Mouse (Mus musculus) C2C12 (cell line): Measurements from ENCODE around the gene Ly6g6f. TPM values are rescaled to one million over a fixed set of nuclear protein-coding genes. Genes with fewer than 3 reads are reported as not detected.

Experiments used
- H3K27me3 ChIP-seq: one replicate; pipeline ENCODE4 v1.6.1; 2011; ENCODE audit not compliant: control insufficient read depth, insufficient read depth, insufficient read length
- H3K36me3 ChIP-seq: one replicate; pipeline ENCODE4 v1.6.1; 2011; ENCODE audit not compliant: control insufficient read depth, insufficient read depth
- H3K4me3 ChIP-seq: one replicate; pipeline ENCODE4 v1.5.1; 2011; ENCODE audit warnings: mild to moderate bottlenecking, control low read depth; ENCODE audit not compliant: poor library complexity, insufficient read depth, severe bottlenecking
- H3K79me2 ChIP-seq: one replicate; pipeline ENCODE4 v1.6.1; 2011; ENCODE audit not compliant: control insufficient read depth, insufficient read depth
- H3K79me3 ChIP-seq: one replicate; pipeline ENCODE4 v1.6.1; 2011; ENCODE audit warnings: low read depth, control low read depth
- H3ac ChIP-seq: one replicate; pipeline ENCODE3; 2011; ENCODE audit warnings: low read depth; ENCODE audit not compliant: control insufficient read depth, insufficient read length
- CEBPB ChIP-seq: IDR thresholded peaks from one replicate; pipeline ENCODE4 v1.6.1; 2011; ENCODE audit warnings: low read depth, mild to moderate bottlenecking, control low read depth, moderate library complexity
- CTCF ChIP-seq: IDR thresholded peaks from one replicate; pipeline ENCODE4 v1.5.1; 2011; ENCODE audit not compliant: control insufficient read depth, insufficient read depth, insufficient read length
- FOSL1 ChIP-seq: IDR thresholded peaks from one replicate; pipeline ENCODE4 v1.8.0; 2011; ENCODE audit warnings: mild to moderate bottlenecking, low read length; ENCODE audit not compliant: poor library complexity, insufficient read depth, severe bottlenecking
- MAX ChIP-seq: IDR thresholded peaks from one replicate; pipeline ENCODE4 v1.6.1; 2011; ENCODE audit warnings: mild to moderate bottlenecking, control low read depth
- MYOD1 ChIP-seq: IDR thresholded peaks from one replicate; pipeline ENCODE4 v1.6.1; 2011; ENCODE audit warnings: low read depth; ENCODE audit not compliant: control insufficient read depth, insufficient read length
- MYOG ChIP-seq: IDR thresholded peaks from one replicate; pipeline ENCODE4 v1.6.1; 2011; ENCODE audit not compliant: control insufficient read depth, insufficient read length; ENCODE audit errors: extremely low read depth
- USF1 ChIP-seq: IDR thresholded peaks from one replicate; pipeline ENCODE4 v1.6.1; 2011; ENCODE audit warnings: low read depth, mild to moderate bottlenecking, control low read depth, moderate library complexity
- polyA plus RNA-seq: library from polyadenylated mRNA; unstranded; fragments of >200 nt; fragmentation: generic; extraction: Trizol; gene quantifications from one replicate; pipeline ENCODE4 v1.2.1, GENCODE M21; 2012; ENCODE audit warnings: missing spikeins

Ly6g6f gene
- polyA plus RNA-seq, 1 experiment, result not detected

DNA sequence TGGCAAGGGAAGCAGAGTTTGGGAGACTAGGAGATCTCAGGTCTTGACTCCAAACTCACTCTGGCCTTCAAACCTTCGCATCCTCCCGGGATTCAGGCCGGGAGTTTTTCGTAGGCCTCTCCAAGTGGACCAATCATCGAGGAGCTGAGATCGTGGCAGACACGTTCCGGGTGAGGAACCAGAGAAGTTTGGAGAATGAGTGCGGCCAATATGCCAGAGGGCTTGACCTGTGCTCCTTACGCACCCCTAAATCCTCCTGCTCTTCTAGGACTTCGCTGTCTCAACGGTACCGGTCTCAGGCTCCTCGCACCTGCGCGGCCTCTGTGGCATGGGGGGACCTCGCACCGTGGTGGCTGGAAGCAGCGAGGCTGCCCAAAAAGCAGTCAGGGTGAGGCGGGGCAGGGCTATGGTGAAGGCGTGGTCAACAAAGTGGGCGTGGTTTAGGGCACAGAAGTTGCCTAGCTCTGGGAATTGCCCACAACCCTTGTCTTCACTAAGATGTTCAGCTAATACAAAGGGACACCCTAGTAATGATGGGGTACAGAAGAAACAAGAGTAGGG lies 24.6 kb downstream of the Ly6g6f start:
- H3K27me3 ChIP-seq, result no peaks in the 10 kb centered on the region
- peaks cover 5% of the 10 kb centered on the region for H3K79me2 ChIP-seq
- TF ChIP-seq MYOG (no peak), MYOD1 (no peak), CEBPB (no peak), FOSL1 (no peak), CTCF (no peak), USF1 (no peak), MAX (no peak)
- H3K36me3 ChIP-seq, result peaks cover 45% of the 10 kb centered on the region
- H3K4me3 ChIP-seq, result no peak overlapping the region
- H3K79me3 ChIP-seq, result no peaks in the 10 kb centered on the region
- no peak overlapping the region for H3ac ChIP-seq

DNA sequence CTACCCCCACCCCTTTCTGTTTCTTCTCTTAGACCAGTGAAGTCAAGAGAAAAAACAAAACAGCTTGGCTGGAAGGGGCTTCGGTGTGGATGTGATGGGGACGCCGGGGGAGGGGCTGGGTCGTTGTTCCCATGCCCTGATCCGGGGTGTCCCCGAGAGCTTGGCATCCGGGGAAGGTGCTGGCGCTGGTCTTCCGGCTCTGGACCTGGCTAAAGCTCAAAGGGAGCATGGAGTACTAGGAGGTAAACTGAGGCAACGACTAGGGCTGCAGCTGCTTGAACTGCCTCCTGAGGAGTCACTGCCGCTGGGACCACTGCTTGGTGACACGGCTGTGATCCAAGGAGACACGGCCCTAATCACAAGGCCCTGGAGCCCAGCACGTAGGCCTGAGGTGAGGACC lies 25.3 kb downstream of the Ly6g6f start:
- H3K79me2 ChIP-seq, result peaks cover 13% of the 10 kb centered on the region
- H3K36me3 ChIP-seq, result peaks cover 53% of the 10 kb centered on the region
- H3K27me3 ChIP-seq, result no peaks in the 10 kb centered on the region

DNA sequence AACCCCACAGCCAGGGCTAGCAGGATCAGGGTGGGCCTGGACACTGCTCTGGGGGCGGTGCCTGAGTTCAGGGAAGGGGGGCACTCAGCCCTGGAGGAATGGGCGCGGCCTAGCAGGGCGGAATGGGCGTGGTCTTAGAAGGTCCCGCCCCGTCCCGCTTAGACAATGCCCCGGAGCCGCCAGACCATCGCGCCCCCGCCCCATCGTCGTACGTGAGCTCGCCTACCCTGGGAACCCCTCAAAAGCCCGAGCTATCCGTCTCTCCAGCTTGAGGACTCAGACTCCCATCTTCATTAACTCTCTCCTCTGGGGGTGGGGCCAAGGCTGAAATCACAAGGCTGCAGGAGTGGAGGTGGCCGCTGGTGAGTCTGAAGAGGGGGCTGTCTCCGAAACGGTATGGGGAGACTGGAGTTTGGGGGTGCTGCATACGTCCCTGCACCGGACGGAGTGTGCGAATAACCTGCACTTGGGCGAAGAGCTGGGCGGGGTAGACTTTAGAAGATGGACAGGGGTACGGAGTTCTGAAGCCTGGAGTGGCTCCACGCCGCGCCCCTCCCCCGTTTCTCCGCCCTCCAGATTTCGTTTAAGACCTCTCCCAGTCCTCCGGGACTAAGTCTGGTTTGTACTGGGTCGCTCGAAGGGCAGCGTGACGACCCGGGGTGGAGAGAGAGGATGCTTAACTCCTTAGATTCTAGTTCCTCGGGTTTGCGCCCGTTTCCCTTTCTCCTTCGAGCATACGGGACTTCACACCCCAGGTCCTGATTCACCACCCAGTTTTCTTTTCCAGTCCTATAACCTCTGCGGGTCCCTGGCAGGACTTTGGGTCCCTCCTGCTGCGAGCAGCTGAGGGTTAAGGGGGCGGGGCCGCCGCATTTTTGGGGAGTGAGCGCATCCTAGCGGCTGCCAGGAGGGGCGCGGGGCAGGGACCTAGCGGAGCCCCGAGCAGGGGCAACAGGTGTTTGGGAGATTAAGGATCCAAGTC lies 26.2 kb downstream of the Ly6g6f start, which contains the start of gene Ddah2:
Ddah2 (plus strand) TSS at position 125 of the 982 bp plus-strand sequence.
- peak within 1 kb of the TSS; percentile 37 for H3K4me3 ChIP-seq
- H3K79me3 ChIP-seq, result peaks cover 8% of the 10 kb centered on the region
- peak within 1 kb of the TSS; percentile 77 for H3ac ChIP-seq
- peaks cover 21% of the 10 kb centered on the region for H3K79me2 ChIP-seq
- peaks cover 60% of the 10 kb centered on the region for H3K36me3 ChIP-seq
- TF ChIP-seq CTCF, result peak; percentile 78
- no peak for TF ChIP-seq USF1
- TF ChIP-seq MYOD1, result peak; percentile 62
- TF ChIP-seq MYOG, result no peak
- no peaks in the 10 kb centered on the region for H3K27me3 ChIP-seq

More for the DNA sequence above, 25.3 kb downstream of the Ly6g6f start:
- Histone ChIP-seq H3ac (peak overlapping the region; percentile 7), H3K4me3 (peak overlapping the region; percentile 37), H3K79me3 (peaks cover 3% of the 10 kb centered on the region)
- TF ChIP-seq CEBPB, result no peak
- TF ChIP-seq CTCF, result no peak
- no peak for TF ChIP-seq MAX
- TF ChIP-seq MYOG, result no peak
- no peak for TF ChIP-seq FOSL1
- no peak for TF ChIP-seq USF1
- TF ChIP-seq MYOD1, result no peak

DNA sequence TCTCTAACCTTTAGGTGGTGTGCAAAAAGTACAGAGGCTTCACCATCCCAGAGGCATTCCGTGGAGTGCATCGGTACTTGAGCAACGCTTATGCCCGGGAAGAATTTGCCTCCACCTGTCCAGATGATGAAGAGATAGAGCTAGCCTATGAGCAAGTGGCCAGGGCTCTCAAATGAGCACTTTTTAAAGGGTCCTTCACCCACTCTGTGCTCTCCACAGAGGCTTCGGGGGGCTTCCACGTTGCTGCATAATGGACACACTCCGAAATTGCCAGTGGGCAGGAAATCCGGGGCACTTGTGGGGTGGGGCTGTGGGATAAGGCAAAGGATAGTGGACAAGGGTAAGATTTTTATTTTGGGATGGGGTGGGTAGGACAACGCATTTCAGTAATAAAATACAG lies 27.1 kb downstream of the Ly6g6f start:
- H3K36me3 ChIP-seq, result peaks cover 69% of the 10 kb centered on the region
- H3K27me3 ChIP-seq, result no peaks in the 10 kb centered on the region
- peaks cover 15% of the 10 kb centered on the region for H3K79me3 ChIP-seq
- TF ChIP-seq MYOD1 (no peak), FOSL1 (no peak), MAX (no peak), USF1 (no peak), CTCF (no peak), CEBPB (no peak), MYOG (no peak)
- peaks cover 30% of the 10 kb centered on the region for H3K79me2 ChIP-seq
- no peak overlapping the region for H3ac ChIP-seq
- H3K4me3 ChIP-seq, result no peak overlapping the region

DNA sequence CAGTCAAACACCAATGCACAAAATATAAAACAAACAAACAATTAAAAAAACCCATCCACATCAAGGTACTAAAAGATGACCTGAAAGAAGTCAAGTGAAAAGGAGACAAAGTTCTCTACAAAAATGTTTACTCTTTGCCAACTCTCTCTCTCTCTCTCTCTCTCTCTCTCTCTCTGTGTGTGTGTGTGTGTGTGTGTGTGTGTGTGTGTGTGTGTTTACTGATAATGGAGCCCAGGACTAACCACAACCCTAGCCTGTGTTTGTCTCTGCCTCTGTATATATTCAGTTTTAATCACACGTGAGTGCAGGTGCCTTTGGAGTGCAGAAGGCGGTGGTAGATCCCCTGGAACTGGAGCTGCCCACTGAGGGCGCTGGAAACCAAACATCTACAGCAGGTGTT lies 28.3 kb downstream of the Ly6g6f start:
- H3K4me3 ChIP-seq, result no peak overlapping the region
- H3ac ChIP-seq, result no peak overlapping the region
- no peak for TF ChIP-seq CEBPB
- TF ChIP-seq CTCF, result no peak
- no peak for TF ChIP-seq FOSL1
- no peak for TF ChIP-seq MYOD1
- TF ChIP-seq MAX, result no peak
- TF ChIP-seq USF1, result no peak
- TF ChIP-seq MYOG, result no peak
- H3K36me3 ChIP-seq, result peaks cover 81% of the 10 kb centered on the region
- H3K79me3 ChIP-seq, result peaks cover 27% of the 10 kb centered on the region
- peaks cover 42% of the 10 kb centered on the region for H3K79me2 ChIP-seq
- no peaks in the 10 kb centered on the region for H3K27me3 ChIP-seq
